Mouse (Mus musculus) limb, embryonic 15.5 days (tissue): Measurements from ENCODE around the gene Taok3. TPM values are rescaled to one million over a fixed set of nuclear protein-coding genes. Genes with fewer than 3 reads are reported as not detected.

Source experiments
- ATAC-seq: fragments of 200-750 bp; cut with Nextera tagmentation; 2 replicates; pipeline ENCODE4 v1.8.0; 2017; ENCODE audit warnings: low read depth, moderate TSS enrichment; ENCODE audit not compliant: insufficient number of reproducible peaks, low FRiP score, low TSS enrichment
- H3K27ac ChIP-seq: fragments of 300-500 bp; sonication (generic); 2 replicates; pipeline ENCODE4 v1.5.1; 2015; ENCODE audit warnings: moderate library complexity, mild to moderate bottlenecking, inconsistent platforms
- H3K27me3 ChIP-seq: fragments of 300-500 bp; sonication (generic); 2 replicates; pipeline ENCODE4 v1.6.1; 2015; ENCODE audit warnings: inconsistent platforms
- H3K36me3 ChIP-seq: fragments of 300-500 bp; sonication (generic); 2 replicates; pipeline ENCODE4 v1.6.1; 2015; ENCODE audit warnings: inconsistent platforms
- H3K4me1 ChIP-seq: fragments of 300-500 bp; sonication (generic); 2 replicates; pipeline ENCODE4 v1.6.1; 2015; ENCODE audit warnings: inconsistent platforms
- H3K4me2 ChIP-seq: fragments of 300-500 bp; sonication (generic); 2 replicates; pipeline ENCODE4 v1.6.1; 2015; ENCODE audit warnings: mild to moderate bottlenecking, inconsistent platforms
- H3K4me3 ChIP-seq: fragments of 300-500 bp; sonication (generic); 2 replicates; pipeline ENCODE4 v1.5.1; 2015; ENCODE audit warnings: mild to moderate bottlenecking, inconsistent platforms
- H3K9ac ChIP-seq: fragments of 300-500 bp; sonication (generic); 2 replicates; pipeline ENCODE4 v1.6.1; 2015; ENCODE audit warnings: inconsistent platforms
- H3K9me3 ChIP-seq: fragments of 300-500 bp; sonication (generic); 2 replicates; pipeline ENCODE4 v1.6.1; 2016; ENCODE audit warnings: inconsistent platforms
- WGBS: fragments of 180-500 bp; shearing (Covaris S2); methylation state at CpG from one replicate; pipeline ENCODE4 v1.1.7; 2015; 5-methylcytosine and 5-hydroxymethylcytosine counted together
- polyA plus RNA-seq: library from polyadenylated mRNA; unstranded; fragments of >200 nt; fragmentation: Nextera tagmentation; extraction: Ambion mirVana; gene quantifications from 2 replicates; pipeline ENCODE4 v1.2.1, GENCODE M21; 2015

The Taok3 gene
- polyA plus RNA-seq, 1 experiment from 2014 or later = 20.5 TPM

- Histone ChIP-seq H3K4me2 (no peak overlapping the region), H3K4me3 (no peak overlapping the region), H3K9ac (no peak overlapping the region), H3K9me3 (no peaks in the 10 kb centered on the region), H3K36me3 (peaks cover 89% of the 10 kb centered on the region), H3K27ac (no peak overlapping the region), H3K27me3 (no peaks in the 10 kb centered on the region), H3K4me1 (no peaks in the 10 kb centered on the region; the same call in 1 of the 2 replicates)
- WGBS = 91% methylated on average over 13 of the region's 13 CpGs
- no peak for ATAC-seq
Measured at GRCm38 (mm10) chr5:117108731-117109130, 11.2 kb upstream of the Taok3 start.

- H3K4me3 ChIP-seq = no peak overlapping the region
- no peaks in the 10 kb centered on the region for H3K27me3 ChIP-seq
- 92% methylated on average over 8 of the region's 8 CpGs for WGBS
- no peak overlapping the region for H3K4me2 ChIP-seq
- peaks cover 8% of the 10 kb centered on the region for H3K4me1 ChIP-seq
- H3K27ac ChIP-seq = no peak overlapping the region
- H3K9ac ChIP-seq = no peak overlapping the region
- peaks cover 83% of the 10 kb centered on the region for H3K36me3 ChIP-seq
- H3K9me3 ChIP-seq = no peaks in the 10 kb centered on the region
- ATAC-seq = no peak
Measured at GRCm38 (mm10) chr5:117109522-117109921, 10.4 kb upstream of the Taok3 start.

GRCm38 (mm10) chr5:117111064-117111773 is 8.7 kb upstream of the Taok3 start:
- ATAC-seq = no peak
- H3K4me1 ChIP-seq = peaks cover 13% of the 10 kb centered on the region
- peaks cover 66% of the 10 kb centered on the region for H3K36me3 ChIP-seq
- no peak overlapping the region for H3K4me2 ChIP-seq
- no peak overlapping the region for H3K4me3 ChIP-seq
- H3K9ac ChIP-seq = no peak overlapping the region
- no peaks in the 10 kb centered on the region for H3K9me3 ChIP-seq
- H3K27me3 ChIP-seq = no peaks in the 10 kb centered on the region
- no peak overlapping the region for H3K27ac ChIP-seq
- 90% methylated on average over 16 of the region's 16 CpGs for WGBS

GRCm38 (mm10) chr5:117111774-117112112 is 8.2 kb upstream of the Taok3 start:
- H3K36me3 ChIP-seq = peaks cover 61% of the 10 kb centered on the region
- ATAC-seq = no peak
- 94% methylated on average over 7 of the region's 7 CpGs for WGBS
- H3K27ac ChIP-seq = no peak overlapping the region
- H3K27me3 ChIP-seq = no peaks in the 10 kb centered on the region
- no peaks in the 10 kb centered on the region for H3K9me3 ChIP-seq
- no peak overlapping the region for H3K4me2 ChIP-seq
- peaks cover 15% of the 10 kb centered on the region for H3K4me1 ChIP-seq
- no peak overlapping the region for H3K4me3 ChIP-seq
- H3K9ac ChIP-seq = no peak overlapping the region

- Histone ChIP-seq H3K4me1 (peaks cover 15% of the 10 kb centered on the region), H3K27ac (no peak overlapping the region), H3K4me3 (no peak overlapping the region), H3K9me3 (no peaks in the 10 kb centered on the region), H3K27me3 (no peaks in the 10 kb centered on the region), H3K9ac (no peak overlapping the region), H3K4me2 (no peak overlapping the region), H3K36me3 (peaks cover 46% of the 10 kb centered on the region)
- ATAC-seq = no peak
- WGBS = 94% methylated on average over 7 of the region's 7 CpGs
Measured at GRCm38 (mm10) chr5:117113330-117113729, 6.6 kb upstream of the Taok3 start.

- 4% methylated on average over 16 of the region's 16 CpGs for WGBS
- peak overlapping the region; percentile 87 for H3K4me2 ChIP-seq
- H3K9ac ChIP-seq = peak overlapping the region; percentile 89
- no peaks in the 10 kb centered on the region for H3K9me3 ChIP-seq
- H3K4me1 ChIP-seq = peaks cover 18% of the 10 kb centered on the region
- peaks cover 33% of the 10 kb centered on the region for H3K36me3 ChIP-seq
- peak overlapping the region; percentile 98 for H3K4me3 ChIP-seq
- ATAC-seq = no peak
- no peaks in the 10 kb centered on the region for H3K27me3 ChIP-seq
- peak overlapping the region; percentile 88; the same call in 1 of the 2 replicates for H3K27ac ChIP-seq
Measured at GRCm38 (mm10) chr5:117114581-117115192, 5.2 kb upstream of the Taok3 start.

DNA sequence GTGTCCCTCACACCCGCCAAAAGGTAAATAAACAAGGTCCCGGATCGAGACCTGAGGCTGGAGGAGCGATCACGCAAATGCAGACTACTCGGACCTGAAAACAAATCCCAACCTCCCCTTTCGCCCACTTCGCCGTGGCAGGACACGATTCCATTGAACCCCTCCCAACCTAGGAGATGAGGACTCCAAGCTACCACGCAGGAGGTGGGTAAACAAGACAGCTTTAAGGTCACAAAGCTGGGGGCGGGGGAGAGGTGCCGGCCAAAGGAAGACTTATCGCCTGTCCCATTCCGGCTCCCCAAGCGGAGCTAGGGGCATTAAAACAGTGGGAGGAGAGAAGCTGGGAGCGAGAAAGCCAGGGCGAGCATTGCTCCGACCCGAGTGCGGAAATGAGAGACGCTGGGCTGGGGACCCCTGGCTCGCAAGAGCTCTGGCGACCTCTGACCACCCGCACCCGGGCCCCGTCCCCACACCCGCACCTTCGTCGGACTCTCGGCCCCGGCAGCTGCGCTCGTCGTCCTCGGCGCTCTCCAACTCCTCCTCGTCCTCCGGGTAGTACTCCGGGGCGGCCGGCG is 4.6 kb upstream of the Taok3 start:
- no peak for ATAC-seq
- H3K9me3 ChIP-seq = no peaks in the 10 kb centered on the region
- H3K4me2 ChIP-seq = peak overlapping the region; percentile 87
- under 1% methylated on average over 43 of the region's 43 CpGs for WGBS
- H3K9ac ChIP-seq = peak overlapping the region; percentile 89
- no peaks in the 10 kb centered on the region for H3K27me3 ChIP-seq
- H3K27ac ChIP-seq = peak overlapping the region; percentile 88
- peaks cover 18% of the 10 kb centered on the region for H3K4me1 ChIP-seq
- peaks cover 30% of the 10 kb centered on the region for H3K36me3 ChIP-seq
- peak overlapping the region; percentile 98 for H3K4me3 ChIP-seq

DNA sequence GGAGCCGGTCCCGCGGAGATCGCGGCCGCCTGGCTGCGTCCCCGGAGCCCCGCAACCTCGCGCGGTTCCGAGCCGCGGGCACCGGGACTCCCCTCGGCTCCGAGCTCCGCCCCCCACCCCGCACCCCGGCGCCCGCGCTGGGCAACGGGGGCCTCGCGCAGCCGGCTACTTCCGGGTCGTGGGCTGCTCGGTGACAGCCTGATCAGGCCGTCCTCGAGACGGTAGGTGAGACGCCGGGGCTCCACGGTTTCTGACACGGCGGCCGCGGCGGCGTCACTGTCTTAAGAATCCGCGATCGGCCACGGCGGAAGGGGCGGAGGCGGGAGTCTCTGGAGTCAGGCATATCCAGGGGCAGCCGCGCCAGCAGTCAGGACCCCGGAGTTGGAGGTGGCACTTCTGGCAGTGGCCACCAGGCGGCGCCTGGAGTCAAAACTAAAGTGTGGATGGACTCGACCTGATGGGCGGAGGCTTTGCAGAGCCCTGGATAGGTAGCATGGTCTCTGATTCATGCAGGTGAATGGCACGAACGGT is 4.0 kb upstream of the Taok3 start, which contains the start of gene Suds3:
Gene Suds3, minus strand, starts transcription at position 278 of the 531 bp plus-strand sequence.
- Histone ChIP-seq H3K4me2 (peak within 1 kb of the TSS; percentile 87), H3K27me3 (peaks cover 5% of the 10 kb centered on the region), H3K4me3 (peak within 1 kb of the TSS; percentile 98), H3K27ac (peak within 1 kb of the TSS; percentile 88), H3K36me3 (peaks cover 26% of the 10 kb centered on the region), H3K4me1 (peaks cover 22% of the 10 kb centered on the region), H3K9ac (peak within 1 kb of the TSS; percentile 89), H3K9me3 (no peaks in the 10 kb centered on the region)
- WGBS = under 1% methylated on average over 58 of the region's 59 CpGs
- peak; percentile 75 for ATAC-seq

DNA sequence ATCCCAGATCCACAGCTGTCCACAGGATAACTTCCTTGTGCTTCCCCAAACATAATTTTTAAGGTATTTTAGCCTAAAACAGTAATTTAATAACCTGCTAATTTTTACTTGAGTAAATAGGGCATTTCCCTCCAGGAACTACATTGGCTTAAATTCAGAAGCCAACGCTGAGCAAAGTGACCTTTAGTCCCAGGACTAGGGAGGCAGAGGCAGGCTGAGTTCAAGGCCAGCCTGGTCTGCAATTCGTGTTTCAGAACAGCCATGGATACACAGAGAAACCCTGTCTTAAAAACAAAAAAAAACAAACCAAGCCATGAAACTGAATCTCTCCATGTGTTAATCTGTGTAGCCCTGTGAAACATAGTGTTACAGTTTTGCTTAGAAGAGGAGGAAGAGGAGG is 3.3 kb upstream of the Taok3 start:
- no peak for ATAC-seq
- H3K9ac ChIP-seq = no peak overlapping the region
- H3K4me1 ChIP-seq = peaks cover 26% of the 10 kb centered on the region
- peaks cover 18% of the 10 kb centered on the region for H3K36me3 ChIP-seq
- 66% methylated on average over 2 of the region's 2 CpGs for WGBS
- H3K4me2 ChIP-seq = no peak overlapping the region
- H3K4me3 ChIP-seq = no peak overlapping the region
- H3K27ac ChIP-seq = no peak overlapping the region
- H3K27me3 ChIP-seq = peaks cover 12% of the 10 kb centered on the region
- no peaks in the 10 kb centered on the region for H3K9me3 ChIP-seq

DNA sequence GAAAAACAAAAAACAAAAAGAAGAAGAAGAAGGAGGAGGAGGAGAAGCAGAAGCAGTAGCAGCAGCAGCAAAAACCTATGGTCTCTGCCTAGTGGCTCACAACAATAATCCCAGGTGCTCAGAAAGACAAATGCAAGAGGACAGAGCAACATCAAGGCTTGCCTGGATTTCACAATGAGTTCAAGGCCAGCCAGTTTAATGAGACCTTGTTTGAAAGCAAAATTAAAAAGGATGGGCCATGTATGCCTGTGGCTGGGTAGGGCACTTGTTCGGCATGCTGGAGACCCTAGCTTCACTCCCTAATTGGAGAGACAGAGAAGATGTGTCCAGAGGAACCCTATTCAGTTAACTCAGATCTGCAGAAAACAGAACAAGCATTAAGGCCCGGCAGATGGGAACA is 2.7 kb upstream of the Taok3 start:
- H3K4me1 ChIP-seq = peaks cover 26% of the 10 kb centered on the region
- H3K36me3 ChIP-seq = peaks cover 15% of the 10 kb centered on the region
- no peak overlapping the region for H3K4me2 ChIP-seq
- H3K4me3 ChIP-seq = no peak overlapping the region
- H3K27me3 ChIP-seq = peaks cover 15% of the 10 kb centered on the region
- H3K9me3 ChIP-seq = no peaks in the 10 kb centered on the region
- H3K27ac ChIP-seq = no peak overlapping the region; the same call in 1 of the 2 replicates
- ATAC-seq = no peak
- H3K9ac ChIP-seq = no peak overlapping the region
- WGBS = 71% methylated on average over 2 of the region's 2 CpGs

DNA sequence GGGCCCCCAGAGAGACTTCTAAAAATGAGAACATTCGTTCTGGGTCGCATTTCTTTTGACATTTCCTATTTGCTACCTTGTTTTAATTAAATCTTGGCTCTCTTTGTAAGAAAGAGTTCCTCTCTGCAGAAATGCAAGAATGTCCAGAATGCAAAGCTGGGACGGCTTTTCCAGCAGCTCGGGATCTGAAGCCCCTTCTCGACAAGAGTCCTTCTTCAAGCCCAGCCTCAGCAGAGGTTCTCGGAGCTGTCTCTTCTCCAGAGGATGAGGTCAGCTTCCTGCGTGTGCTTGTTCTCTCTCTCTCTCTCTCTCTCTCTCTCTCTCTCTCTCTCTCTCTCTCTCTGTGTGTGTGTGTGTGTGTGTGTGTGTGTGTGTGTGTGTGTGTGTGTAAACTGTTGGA is 2.2 kb upstream of the Taok3 start:
- Histone ChIP-seq H3K9ac (no peak overlapping the region), H3K4me1 (peaks cover 26% of the 10 kb centered on the region), H3K4me3 (no peak overlapping the region), H3K27ac (no peak overlapping the region; the same call in 1 of the 2 replicates), H3K36me3 (peaks cover 10% of the 10 kb centered on the region), H3K9me3 (no peaks in the 10 kb centered on the region), H3K27me3 (peaks cover 15% of the 10 kb centered on the region), H3K4me2 (no peak overlapping the region)
- 55% methylated on average over 7 of the region's 7 CpGs for WGBS
- ATAC-seq = no peak

DNA sequence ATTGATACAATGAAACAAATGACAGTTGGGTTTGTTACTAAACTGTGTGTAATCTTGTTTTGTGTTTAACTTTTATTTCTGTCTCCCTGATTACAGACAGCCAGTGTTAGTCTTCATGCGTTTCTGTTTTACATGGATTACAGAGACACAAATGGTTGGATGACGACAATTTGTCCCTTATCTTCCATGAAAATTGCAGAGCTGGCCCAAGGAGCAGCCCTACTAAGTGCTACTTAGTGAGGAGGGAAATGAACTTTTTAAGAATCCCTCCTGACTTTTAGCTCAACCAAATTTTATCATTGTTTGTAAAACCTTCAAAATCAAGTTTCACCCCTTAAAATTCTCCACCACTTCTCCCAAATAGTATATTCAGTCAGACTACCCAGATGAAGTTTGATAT is 1.7 kb upstream of the Taok3 start:
- H3K27ac ChIP-seq = no peak overlapping the region
- H3K36me3 ChIP-seq = peaks cover 7% of the 10 kb centered on the region; the same call in 1 of the 2 replicates
- no peak for ATAC-seq
- peaks cover 26% of the 10 kb centered on the region for H3K4me1 ChIP-seq
- no peaks in the 10 kb centered on the region for H3K9me3 ChIP-seq
- H3K4me2 ChIP-seq = no peak overlapping the region
- H3K27me3 ChIP-seq = peaks cover 15% of the 10 kb centered on the region
- no peak overlapping the region for H3K4me3 ChIP-seq
- no peak overlapping the region for H3K9ac ChIP-seq
- WGBS = 85% methylated on average over 2 of the region's 2 CpGs
